Comparison of ENCODE assay signal across 28 mouse cellular contexts in the genomic region with DNA sequence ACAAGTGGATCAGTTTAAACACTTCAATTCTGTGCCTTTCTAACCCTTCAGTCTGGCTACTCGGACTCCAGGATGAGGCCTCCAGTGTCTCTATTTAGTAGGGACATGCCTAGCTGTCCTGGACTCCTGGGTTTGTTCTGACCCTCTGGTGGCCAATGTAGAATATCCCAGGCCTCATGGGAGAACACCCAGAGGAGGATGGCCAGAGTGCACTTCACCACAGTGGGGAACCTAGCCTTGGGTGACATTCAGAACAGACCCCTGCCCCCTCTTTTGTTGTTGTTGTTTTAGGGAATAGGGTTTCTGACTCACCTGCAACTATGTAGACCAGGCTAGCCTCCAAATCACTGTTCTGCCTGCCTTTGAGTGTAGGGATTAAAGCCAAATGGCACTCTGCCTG. TPM values are rescaled to one million over a fixed set of nuclear protein-coding genes. Genes with fewer than 3 reads are reported as not detected.
DNase-seq lines count a peak whose midpoint lies in the region; ATAC-seq and TF ChIP-seq lines count a peak whose summit lies in the region.
"Had no signal": no experiment of that assay in that cellular context is flagged by ENCODE, and none has a peak within 500 bp of the region (broad histone marks: within the 10 kb centered on the region; RNA-seq: fewer than 3 reads in every experiment).

No protein-coding gene starts in this region.

- WGBS in liver, embryonic 12.5 days (ENCODE audit: insufficient replicate concordance): 68% methylated on average over 1 of the region's 1 CpGs
- WGBS in liver, embryonic 11.5 days: 63% methylated on average over 1 of the region's 1 CpGs
- 74% methylated on average over 1 of the region's 1 CpGs for WGBS in neural tube, embryonic 14.5 days
- 68% methylated on average over 1 of the region's 1 CpGs for WGBS in stomach, postnatal 0 days

- no peak overlapping the region for H3K27ac ChIP-seq in liver, embryonic 12.5 days
- no peak overlapping the region for H3K27ac ChIP-seq in liver, embryonic 11.5 days (ENCODE audit: low read depth, low read length)
- no peak overlapping the region for H3K27ac ChIP-seq in neural tube, embryonic 14.5 days (ENCODE audit: low read depth, low read length)
- H3K27ac ChIP-seq in stomach, postnatal 0 days (replicated peaks): no peak overlapping the region
- H3K27ac ChIP-seq: embryonic facial prominence, embryonic 12.5 days; forebrain, embryonic 10.5 days; kidney, postnatal 0 days; liver, embryonic 14.5 days; midbrain, embryonic 15.5 days; neural tube, embryonic 13.5 days had no signal

- ATAC-seq in liver, embryonic 12.5 days: 0 out of 2 replicates have a peak, but pooled peaks have one; percentile 24
- ATAC-seq in liver, embryonic 11.5 days (replicated peaks; ENCODE audit: low FRiP score): no peak
- 0 out of 2 replicates have a peak, but pooled peaks have one; percentile 7 for ATAC-seq in neural tube, embryonic 14.5 days (ENCODE audit: low read depth)
- peak; percentile 21; the same call in 1 of the 2 replicates for ATAC-seq in stomach, postnatal 0 days (ENCODE audit: low FRiP score, low TSS enrichment)
- ATAC-seq: activated CD4-positive, CD25-positive, alpha-beta regulatory T cell, adult 4 months; CD4-positive, CD25-positive, alpha-beta regulatory T cell, adult 4 months; forebrain, embryonic 16.5 days; midbrain, embryonic 15.5 days had no signal

- no peaks in the 10 kb centered on the region for H3K4me1 ChIP-seq in liver, embryonic 12.5 days
- no peaks in the 10 kb centered on the region for H3K4me1 ChIP-seq in liver, embryonic 11.5 days (replicated peaks; ENCODE audit: control insufficient read depth, insufficient read depth, low read length)
- H3K4me1 ChIP-seq in neural tube, embryonic 14.5 days (ENCODE audit: control insufficient read depth, insufficient read depth, low read length): no peaks in the 10 kb centered on the region
- H3K4me1 ChIP-seq in stomach, postnatal 0 days (replicated peaks; ENCODE audit: control insufficient read depth, insufficient read depth): no peaks in the 10 kb centered on the region
- H3K4me1 ChIP-seq: embryonic facial prominence, embryonic 12.5 days; forebrain, embryonic 10.5 days; heart, embryonic 12.5 days; midbrain, embryonic 15.5 days; neural tube, embryonic 13.5 days had no signal

- no peak overlapping the region for H3K4me2 ChIP-seq in liver, embryonic 12.5 days
- H3K4me2 ChIP-seq in liver, embryonic 11.5 days: no peak overlapping the region
- H3K4me2 ChIP-seq in neural tube, embryonic 14.5 days (ENCODE audit: low read depth, low read length): no peak overlapping the region
- no peak overlapping the region for H3K4me2 ChIP-seq in stomach, postnatal 0 days (replicated peaks; ENCODE audit: low read depth)
- H3K4me2 ChIP-seq: embryonic facial prominence, embryonic 12.5 days; heart, embryonic 12.5 days; midbrain, embryonic 15.5 days; neural tube, embryonic 13.5 days had no signal

- DNase-seq in heart, adult 11 months: peak; percentile 85
- DNase-seq in heart, adult 18-20 months: no peak
- DNase-seq in liver, embryonic 11.5 days (ENCODE audit: low spot score): no peak
- no peak for DNase-seq in neural tube, embryonic 10.5 days (ENCODE audit: extremely low spot score, low spot score)
- no peak for DNase-seq in stomach, postnatal 0 days (ENCODE audit: low spot score)
- DNase-seq in layer of hippocampus, adult 9-11 months: no peak
- DNase-seq: adrenal gland, adult 8-10 months; cerebellum, adult 8-10 months; cerebellum, postnatal 25 days; gastrocnemius, postnatal 14 days; kidney, adult 18-20 months; kidney, postnatal 4 days; layer of hippocampus, postnatal 36 days; left cerebral cortex, postnatal 4 days had no signal

- H3K9ac ChIP-seq in liver, embryonic 12.5 days: no peak overlapping the region
- H3K9ac ChIP-seq in liver, embryonic 11.5 days (ENCODE audit: low read depth, low read length): no peak overlapping the region
- H3K9ac ChIP-seq in neural tube, embryonic 14.5 days (replicated peaks; ENCODE audit: low read depth, low read length): no peak overlapping the region
- no peak overlapping the region for H3K9ac ChIP-seq in stomach, postnatal 0 days (ENCODE audit: low read length)
- H3K9ac ChIP-seq: embryonic facial prominence, embryonic 12.5 days; heart, embryonic 12.5 days; liver, embryonic 14.5 days; midbrain, embryonic 15.5 days; neural tube, embryonic 13.5 days had no signal

- no peak overlapping the region for H3K4me3 ChIP-seq in liver, embryonic 12.5 days
- H3K4me3 ChIP-seq in liver, embryonic 11.5 days (ENCODE audit: low read depth, low read length): no peak overlapping the region
- H3K4me3 ChIP-seq in neural tube, embryonic 14.5 days (ENCODE audit: low read depth, low read length): no peak overlapping the region
- no peak overlapping the region for H3K4me3 ChIP-seq in stomach, postnatal 0 days (ENCODE audit: low read depth, low read length)
- H3K4me3 ChIP-seq: embryonic facial prominence, embryonic 12.5 days; forebrain, embryonic 10.5 days; heart, embryonic 12.5 days; midbrain, embryonic 15.5 days; neural tube, embryonic 13.5 days had no signal

- no peak for TF ChIP-seq EP300 in stomach, postnatal 0 days (optimal IDR thresholded peaks at IDR 0.05)

- peaks cover 42% of the 10 kb centered on the region for H3K36me3 ChIP-seq in liver, embryonic 12.5 days
- H3K36me3 ChIP-seq in liver, embryonic 11.5 days (ENCODE audit: control insufficient read depth, insufficient read depth, low read length): peaks cover 29% of the 10 kb centered on the region
- H3K36me3 ChIP-seq in neural tube, embryonic 14.5 days (ENCODE audit: control insufficient read depth, insufficient read depth, low read length): peaks cover 31% of the 10 kb centered on the region
- H3K36me3 ChIP-seq in stomach, postnatal 0 days (ENCODE audit: control insufficient read depth, insufficient read depth, low read length): peaks cover 16% of the 10 kb centered on the region

- no peak for TF ChIP-seq CTCF in stomach, postnatal 0 days (IDR thresholded peaks at IDR 0.05; ENCODE audit: low read depth)

- H3K27me3 ChIP-seq in liver, embryonic 12.5 days (replicated peaks): no peaks in the 10 kb centered on the region
- H3K27me3 ChIP-seq in liver, embryonic 11.5 days (replicated peaks; ENCODE audit: control insufficient read depth, insufficient read depth, low read length): no peaks in the 10 kb centered on the region
- H3K27me3 ChIP-seq in neural tube, embryonic 14.5 days (ENCODE audit: control insufficient read depth, insufficient read depth, low read length): no peaks in the 10 kb centered on the region
- H3K27me3 ChIP-seq in stomach, postnatal 0 days (ENCODE audit: control insufficient read depth, insufficient read depth, low read length): no peaks in the 10 kb centered on the region
- H3K27me3 ChIP-seq: embryonic facial prominence, embryonic 12.5 days; heart, embryonic 12.5 days; midbrain, embryonic 15.5 days; neural tube, embryonic 13.5 days had no signal

- no peaks in the 10 kb centered on the region for H3K9me3 ChIP-seq in liver, embryonic 12.5 days (replicated peaks)
- H3K9me3 ChIP-seq in liver, embryonic 11.5 days (ENCODE audit: control insufficient read depth, low read length): no peaks in the 10 kb centered on the region
- H3K9me3 ChIP-seq in neural tube, embryonic 14.5 days (ENCODE audit: control insufficient read depth, low read length): no peaks in the 10 kb centered on the region
- H3K9me3 ChIP-seq in stomach, postnatal 0 days (ENCODE audit: control insufficient read depth, low read length): no peaks in the 10 kb centered on the region
- H3K9me3 ChIP-seq: embryonic facial prominence, embryonic 12.5 days; forebrain, embryonic 10.5 days; heart, embryonic 12.5 days; midbrain, embryonic 15.5 days; neural tube, embryonic 13.5 days had no signal

RNA-seq across cellular contexts. Expression of a gene that starts 18.8 kb away (rescaled TPM):
- total RNA-seq in heart, adult 18-20 months (2021): 10 to 100 TPM; 30.6 to 32.7 TPM
- 60.2 and 62.6 TPM in 2 replicates for polyA plus RNA-seq in liver, embryonic 12.5 days (2016; fragmentation: Nextera tagmentation; extraction: Ambion mirVana)
- polyA plus RNA-seq in liver, embryonic 11.5 days (2014; fragmentation: Nextera tagmentation; extraction: Ambion mirVana): 72.6 and 75.3 TPM in 2 replicates
- 20.9 and 27.5 TPM in 2 replicates for polyA plus RNA-seq in neural tube, embryonic 14.5 days (2014; fragmentation: Nextera tagmentation; extraction: Ambion mirVana)
- polyA plus RNA-seq in stomach, postnatal 0 days (2015; fragmentation: Nextera tagmentation; extraction: Ambion mirVana): 32.4 and 36.4 TPM in 2 replicates

RNA-seq across cellular contexts. Expression of a gene that starts 27.5 kb away (rescaled TPM):
- 10 to 100 TPM; 30.7 to 32.2 TPM for total RNA-seq in heart, adult 18-20 months (2021)
- polyA plus RNA-seq in liver, embryonic 12.5 days (2016; fragmentation: Nextera tagmentation; extraction: Ambion mirVana): 35.4 and 36.2 TPM in 2 replicates
- polyA plus RNA-seq in liver, embryonic 11.5 days (2014; fragmentation: Nextera tagmentation; extraction: Ambion mirVana): 42.1 and 46.5 TPM in 2 replicates
- 73.5 and 77.9 TPM in 2 replicates for polyA plus RNA-seq in neural tube, embryonic 14.5 days (2014; fragmentation: Nextera tagmentation; extraction: Ambion mirVana)
- polyA plus RNA-seq in stomach, postnatal 0 days (2015; fragmentation: Nextera tagmentation; extraction: Ambion mirVana): 22.4 and 24.4 TPM in 2 replicates

RNA-seq across cellular contexts. Expression of a gene that starts 27.6 kb away (rescaled TPM):
- 10 to 100 TPM; 15.8 to 17.6 TPM for total RNA-seq in heart, adult 18-20 months (2021)
- polyA plus RNA-seq in liver, embryonic 12.5 days (2016; fragmentation: Nextera tagmentation; extraction: Ambion mirVana): 25.1 and 26.2 TPM in 2 replicates
- 30.8 and 32.4 TPM in 2 replicates for polyA plus RNA-seq in liver, embryonic 11.5 days (2014; fragmentation: Nextera tagmentation; extraction: Ambion mirVana)
- 47.1 and 52.9 TPM in 2 replicates for polyA plus RNA-seq in neural tube, embryonic 14.5 days (2014; fragmentation: Nextera tagmentation; extraction: Ambion mirVana)
- 21.2 and 22.0 TPM in 2 replicates for polyA plus RNA-seq in stomach, postnatal 0 days (2015; fragmentation: Nextera tagmentation; extraction: Ambion mirVana)

RNA-seq across cellular contexts. Expression of a gene that starts 57.7 kb away (rescaled TPM):
- total RNA-seq in heart, adult 18-20 months (2021): 1 to 10 TPM in 1 of 2 experiments, under 1 TPM in 1; 0.52 to 1.4 TPM
- 0.68 and 0.74 TPM in 2 replicates for polyA plus RNA-seq in liver, embryonic 12.5 days (2016; fragmentation: Nextera tagmentation; extraction: Ambion mirVana)
- 0.60 and 0.82 TPM in 2 replicates for polyA plus RNA-seq in liver, embryonic 11.5 days (2014; fragmentation: Nextera tagmentation; extraction: Ambion mirVana)
- polyA plus RNA-seq in neural tube, embryonic 14.5 days (2014; fragmentation: Nextera tagmentation; extraction: Ambion mirVana): 1.3 and 2.1 TPM in 2 replicates
- 1.0 and 1.5 TPM in 2 replicates for polyA plus RNA-seq in stomach, postnatal 0 days (2015; fragmentation: Nextera tagmentation; extraction: Ambion mirVana)
- total RNA-seq: granulocyte monocyte progenitor cell, adult 5-6 weeks; hematopoietic stem cell, adult 5-6 weeks had no signal
